Mouse (Mus musculus) frontal cortex, adult (tissue): ENCODE data around the gene Lrriq3.

Experiments
- ATAC-seq: cut with Nextera tagmentation; 2 replicates; pipeline ENCODE4 v1.9.2; 2017; ENCODE audit warnings: mild to moderate bottlenecking, moderate library complexity, mixed read lengths; ENCODE audit not compliant: low TSS enrichment

Lrriq3 gene

DNA sequence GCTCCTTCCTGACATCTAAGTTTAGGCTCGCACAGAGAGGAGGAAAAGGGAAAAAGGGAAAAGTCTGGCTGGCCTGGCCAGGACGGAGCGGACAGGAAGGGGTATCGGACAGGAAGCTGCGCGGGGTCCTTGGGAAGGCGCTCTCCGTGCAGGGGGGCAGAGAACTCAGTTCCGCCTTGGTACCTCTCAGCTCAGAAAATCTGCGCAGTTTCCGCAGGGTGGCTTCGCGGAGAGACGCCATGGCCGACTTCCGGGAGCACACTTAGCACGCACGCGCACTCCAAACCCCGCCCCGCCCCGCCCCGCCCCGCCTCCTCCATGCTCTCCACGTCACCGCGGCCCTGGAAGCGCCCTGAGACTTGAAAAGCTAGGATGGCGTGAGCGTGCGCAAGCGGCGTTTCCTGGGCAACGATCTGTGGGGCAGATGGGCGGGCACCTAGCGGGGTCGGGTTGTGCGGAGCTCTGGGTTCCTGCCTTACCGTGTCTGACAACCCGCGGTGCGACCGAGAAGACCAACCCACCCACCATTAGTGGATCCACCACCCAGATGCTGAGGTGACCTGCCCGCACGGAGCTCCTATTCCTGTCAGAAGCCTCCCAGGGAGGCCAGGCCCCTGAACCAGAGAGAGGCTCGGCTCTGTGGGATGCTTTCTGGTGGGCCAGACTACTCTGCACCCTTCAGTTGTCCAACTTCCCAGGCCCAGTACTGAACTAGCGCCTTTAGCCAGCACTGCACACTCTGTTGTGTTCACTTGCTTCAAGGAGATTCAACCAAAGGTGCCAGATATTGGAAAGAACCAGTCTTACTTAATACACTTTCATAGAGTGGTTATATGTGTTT lies at the start of gene Lrriq3, which contains the start of gene Fpgt:
Gene Lrriq3 (plus strand): TSS at position 319 of the 841 bp plus-strand sequence.
Gene Fpgt (minus strand): TSS at position 288 of the 841 bp plus-strand sequence.
- peak; percentile 99 for ATAC-seq

- ATAC-seq: no peak
Observed at GRCm38 (mm10) chr3:155052021-155052420, 41.2 kb upstream of the Lrriq3 start.

- no peak for ATAC-seq
Observed at GRCm38 (mm10) chr3:155053189-155053588, 40.0 kb upstream of the Lrriq3 start.

GRCm38 (mm10) chr3:155055231-155055916 lies 37.9 kb upstream of the Lrriq3 start, which contains the start of gene Tnni3k:
Tnni3k (minus strand) TSS chr3:155055407.
- no peak for ATAC-seq

GRCm38 (mm10) chr3:155056606-155057005 lies 36.6 kb upstream of the Lrriq3 start:
- peak; percentile 35 for ATAC-seq

DNA sequence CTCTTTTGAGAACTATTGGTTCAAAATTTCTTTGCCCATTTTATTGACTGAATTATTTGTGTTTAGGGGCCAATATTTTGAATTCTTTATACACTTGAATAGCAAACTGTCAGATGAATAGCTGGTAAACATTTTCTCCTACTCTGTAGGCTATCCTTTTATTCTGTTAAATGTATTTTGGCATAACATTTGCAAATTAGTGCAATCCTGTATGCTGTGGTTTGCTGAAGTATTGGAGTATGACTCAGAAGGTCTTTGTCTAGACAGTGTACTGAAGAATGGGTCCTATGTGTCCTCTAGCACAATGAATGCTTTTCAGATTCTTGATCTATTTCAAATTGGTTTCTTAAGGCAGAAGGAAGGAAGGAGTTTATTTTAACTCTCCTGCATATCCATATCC lies 35.7 kb upstream of the Lrriq3 start:
- no peak for ATAC-seq

- ATAC-seq: no peak
Observed at GRCm38 (mm10) chr3:155058800-155059448, 34.3 kb upstream of the Lrriq3 start.

- no peak for ATAC-seq
Observed at GRCm38 (mm10) chr3:155059449-155059822, 33.8 kb upstream of the Lrriq3 start.

DNA sequence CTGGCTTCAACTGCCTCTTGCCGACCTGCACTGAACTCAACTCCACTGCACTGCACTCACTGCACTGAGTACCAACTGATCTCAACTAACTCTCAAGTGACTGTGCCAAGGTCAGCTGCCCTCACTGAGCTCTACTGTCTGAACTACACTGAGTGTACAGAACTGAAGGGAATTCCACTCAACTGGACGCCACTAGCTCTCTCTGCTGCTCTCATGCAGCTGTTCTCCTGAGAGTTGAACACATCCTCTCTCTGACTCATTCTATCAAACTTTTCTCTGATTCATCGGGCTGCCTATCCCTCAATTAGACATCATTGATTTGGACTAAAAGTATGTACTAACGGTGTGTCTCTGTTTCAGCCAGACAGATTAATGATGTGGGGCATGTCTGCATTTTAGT lies 15.3 kb upstream of the Lrriq3 start:
- no peak for ATAC-seq

- no peak for ATAC-seq
Observed at GRCm38 (mm10) chr3:155092081-155092480, 1.2 kb upstream of the Lrriq3 start.

DNA sequence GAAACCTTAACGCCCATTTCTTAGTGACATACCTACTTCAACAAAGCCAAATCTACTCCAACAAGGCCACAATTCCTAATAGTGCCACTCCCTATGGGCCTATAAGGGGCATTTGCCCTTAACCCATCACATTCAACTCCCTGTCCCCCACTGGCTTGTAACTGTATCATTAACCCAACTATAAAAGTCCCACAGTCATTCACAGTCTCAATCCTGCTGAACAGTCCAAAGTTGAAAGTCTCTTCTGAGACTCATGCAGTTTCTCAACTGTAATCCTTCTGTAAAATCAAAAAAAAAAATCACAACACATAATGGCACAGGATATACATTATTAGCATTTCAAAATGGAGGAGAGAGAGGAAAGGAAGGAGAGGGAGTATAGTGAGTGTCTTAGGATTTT lies 6.0 kb downstream of the Lrriq3 start:
- no peak for ATAC-seq

GRCm38 (mm10) chr3:155105957-155106356 lies 12.7 kb downstream of the Lrriq3 start:
- no peak for ATAC-seq

- ATAC-seq: peak; percentile 79
Observed at GRCm38 (mm10) chr3:155137737-155138136, 44.5 kb downstream of the Lrriq3 start.

DNA sequence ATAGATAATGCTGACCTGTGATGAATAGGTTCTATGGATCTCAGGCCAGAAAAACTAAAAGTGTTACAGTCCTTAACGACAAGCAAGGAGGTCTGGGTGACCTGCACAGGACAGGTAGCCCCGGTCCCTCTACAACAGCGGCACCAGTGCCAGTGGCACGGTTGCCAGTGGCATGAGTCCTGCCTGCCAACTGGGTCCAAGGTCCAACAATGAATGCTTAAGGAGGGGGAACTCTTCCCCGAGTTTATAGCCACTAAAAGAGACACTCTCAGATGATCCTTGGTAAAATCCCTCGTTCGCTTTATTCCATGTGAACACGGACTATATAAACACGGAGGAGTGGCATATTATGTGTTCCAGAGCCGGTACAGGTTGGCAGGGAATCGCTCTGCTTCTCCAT lies 47.8 kb downstream of the Lrriq3 start:
- no peak for ATAC-seq

- ATAC-seq: no peak; the same call in 1 of the 2 replicates
Observed at GRCm38 (mm10) chr3:155144368-155144767, 51.1 kb downstream of the Lrriq3 start.

DNA sequence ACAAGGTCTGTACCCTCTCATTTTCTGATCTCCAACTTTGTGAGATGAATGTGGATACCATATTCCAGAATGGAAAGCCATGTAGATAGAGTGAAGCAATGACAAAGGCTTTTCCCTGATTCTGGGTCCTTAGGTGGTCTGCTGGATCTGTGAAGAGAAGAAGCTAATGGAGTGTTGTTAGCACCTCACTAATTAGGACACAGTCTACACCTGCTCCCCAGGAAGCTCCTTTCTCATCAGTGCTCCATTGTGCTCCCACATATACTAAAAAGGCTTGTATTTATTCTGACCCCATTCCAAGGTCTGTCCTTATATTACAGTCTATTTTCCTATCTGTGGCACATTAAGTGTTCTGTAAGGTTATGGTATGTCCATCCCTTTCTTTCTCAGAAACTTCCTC lies 68.6 kb downstream of the Lrriq3 start:
- no peak for ATAC-seq

DNA sequence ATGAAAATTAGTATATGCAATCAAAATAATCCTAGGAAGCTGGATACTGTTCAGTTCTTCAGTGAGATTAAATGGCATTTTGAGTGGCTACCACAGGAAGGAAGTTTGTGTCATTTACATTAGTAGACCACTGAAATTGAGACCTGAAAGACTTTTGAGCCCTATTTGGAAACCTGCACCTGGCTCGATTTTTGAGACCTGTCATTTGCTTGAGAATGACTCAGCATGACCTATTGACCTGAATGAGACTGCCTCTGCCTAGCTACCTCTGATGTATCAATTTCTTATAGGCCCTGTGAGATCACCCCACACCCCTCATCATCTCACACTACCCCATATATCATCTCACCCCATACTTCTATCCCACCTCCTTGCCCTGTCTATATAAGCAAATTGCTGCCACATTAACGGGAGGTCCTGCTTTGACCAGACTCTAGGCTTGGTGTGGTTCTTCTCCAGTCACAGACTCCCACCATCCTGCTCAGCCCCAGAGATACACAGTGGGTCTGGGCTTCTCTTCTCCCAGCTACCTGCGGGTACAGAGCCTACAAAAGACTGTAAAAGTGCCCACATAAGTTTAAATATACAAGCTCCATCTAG lies 87.2 kb downstream of the Lrriq3 start:
- no peak for ATAC-seq

GRCm38 (mm10) chr3:155186456-155186855 lies 93.2 kb downstream of the Lrriq3 start:
- no peak for ATAC-seq

- no peak for ATAC-seq
Observed at GRCm38 (mm10) chr3:155188857-155189256, 95.6 kb downstream of the Lrriq3 start.

GRCm38 (mm10) chr3:155234919-155235318 lies 141.7 kb downstream of the Lrriq3 start:
- ATAC-seq: peak; percentile 92

- ATAC-seq: peak; percentile 74
Observed at GRCm38 (mm10) chr3:155235502-155235901, 142.3 kb downstream of the Lrriq3 start.
